Mouse (Mus musculus): ENCODE measurements around the gene Vps26a.

DNA sequence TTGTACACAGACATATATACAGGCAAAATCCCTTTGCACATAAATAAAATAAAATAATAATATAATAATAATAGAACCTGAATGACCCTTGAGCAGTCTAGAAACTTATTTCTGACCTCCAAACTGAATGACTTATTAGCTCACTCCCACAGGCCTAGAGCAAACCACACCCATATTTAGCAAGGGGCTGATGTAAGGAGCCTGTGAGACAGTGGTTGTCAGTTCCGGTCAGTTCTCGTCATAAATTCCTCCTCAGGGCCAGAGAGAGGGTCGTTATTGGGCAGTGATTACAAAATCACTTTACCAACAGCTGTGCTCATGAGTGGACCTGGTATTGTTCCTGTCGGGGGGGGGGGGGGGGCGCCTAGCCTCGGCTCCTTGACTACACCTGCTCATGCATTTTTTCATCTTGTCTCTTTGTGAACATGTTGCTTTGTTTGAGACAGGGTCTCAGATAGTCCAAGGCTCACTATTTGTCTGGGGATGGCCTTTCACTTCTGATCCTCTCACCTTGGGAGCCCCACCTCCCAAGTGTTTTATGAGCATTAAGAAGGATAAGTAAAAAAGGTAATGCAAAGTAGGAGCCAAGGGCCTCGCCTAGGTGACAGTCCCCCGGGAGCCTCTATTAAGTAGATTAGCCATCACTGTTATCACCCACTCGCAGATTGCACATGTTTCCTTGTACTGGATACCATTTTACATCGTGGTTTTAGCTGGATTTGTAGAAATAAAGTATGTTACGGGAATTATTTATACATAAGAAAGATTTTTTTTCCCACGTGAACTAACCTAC, 17.4 kb upstream of the Vps26a start:
- no peak for TF ChIP-seq CTCF (IDR thresholded peaks at IDR 0.05; ENCODE audit: low read depth, low read length)
- no peak for TF ChIP-seq EP300 (IDR thresholded peaks at IDR 0.05; ENCODE audit: insufficient read depth, low read depth, low read length)
- no peak for TF ChIP-seq POLR2A (IDR thresholded peaks at IDR 0.05; ENCODE audit: insufficient read depth, low read length)

All from ES-Bruce4 (cell line).